Mouse (Mus musculus): ENCODE results near the gene Sectm1b. TPM values are rescaled to one million over a fixed set of nuclear protein-coding genes. Genes with fewer than 3 reads are reported as not detected.

The Sectm1b gene
- polyA plus RNA-seq, 1 experiment from 2014 or later = not detected

DNA sequence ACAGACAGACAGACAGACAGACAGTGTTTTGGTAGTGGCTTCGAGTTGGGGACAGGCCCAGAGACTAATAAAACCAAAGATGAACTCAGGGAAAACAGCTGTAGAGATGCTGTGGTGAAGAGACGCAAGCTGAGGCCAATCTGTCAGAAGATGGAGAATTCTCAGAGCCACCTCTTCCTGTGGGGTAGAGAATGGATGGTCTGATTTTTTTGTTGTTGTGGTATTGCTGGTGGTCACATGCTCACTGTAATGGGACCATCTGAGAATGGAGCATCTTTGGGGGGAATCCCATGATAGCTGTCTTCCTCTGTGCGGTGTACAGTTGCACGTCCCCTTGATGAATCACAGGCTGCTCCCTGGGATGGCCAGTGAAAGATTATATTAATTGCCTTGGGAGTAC is 20.9 kb downstream of the Sectm1b start:
- WGBS = 80% methylated on average over 4 of the region's 4 CpGs
- H3K9ac ChIP-seq = no peak overlapping the region
- no peak for DNase-seq (ENCODE audit: low spot score)

GRCm38 (mm10) chr11:121041636-121042035 is 21.7 kb downstream of the Sectm1b start:
- DNase-seq (ENCODE audit: low spot score) (no peak), ATAC-seq (ENCODE audit: low FRiP score) (no peak)
- no peak overlapping the region for H3K4me3 ChIP-seq (replicated peaks; ENCODE audit: low read length)
- no peaks in the 10 kb centered on the region for H3K36me3 ChIP-seq (replicated peaks; ENCODE audit: control insufficient read depth, insufficient read depth)
- H3K27me3 ChIP-seq (ENCODE audit: control insufficient read depth, insufficient read depth, low read length) = no peaks in the 10 kb centered on the region
- no peak overlapping the region for H3K27ac ChIP-seq
- H3K4me1 ChIP-seq (replicated peaks; ENCODE audit: control insufficient read depth, insufficient read depth, low read length) = no peaks in the 10 kb centered on the region
- H3K9me3 ChIP-seq (ENCODE audit: control insufficient read depth, low read length) = no peaks in the 10 kb centered on the region
- 72% methylated on average over 4 of the region's 4 CpGs for WGBS
- no peak overlapping the region for H3K9ac ChIP-seq
- no peak overlapping the region for H3K4me2 ChIP-seq (replicated peaks)

More for the DNA sequence above, 20.9 kb downstream of the Sectm1b start:
- Histone ChIP-seq H3K36me3 (replicated peaks; ENCODE audit: control insufficient read depth, insufficient read depth) (no peaks in the 10 kb centered on the region), H3K4me3 (replicated peaks; ENCODE audit: low read length) (no peak overlapping the region), H3K4me2 (replicated peaks) (no peak overlapping the region), H3K27ac (no peak overlapping the region), H3K9me3 (ENCODE audit: control insufficient read depth, low read length) (no peaks in the 10 kb centered on the region), H3K27me3 (ENCODE audit: control insufficient read depth, insufficient read depth, low read length) (no peaks in the 10 kb centered on the region), H3K4me1 (replicated peaks; ENCODE audit: control insufficient read depth, insufficient read depth, low read length) (no peaks in the 10 kb centered on the region)
- ATAC-seq (ENCODE audit: low FRiP score) = no peak

GRCm38 (mm10) chr11:121041212-121041611 is 22.2 kb downstream of the Sectm1b start:
- peak; percentile 76 for DNase-seq (ENCODE audit: low spot score)
- Histone ChIP-seq H3K4me2 (replicated peaks) (no peak overlapping the region), H3K9me3 (ENCODE audit: control insufficient read depth, low read length) (no peaks in the 10 kb centered on the region), H3K27ac (no peak overlapping the region), H3K27me3 (ENCODE audit: control insufficient read depth, insufficient read depth, low read length) (no peaks in the 10 kb centered on the region), H3K4me3 (replicated peaks; ENCODE audit: low read length) (no peak overlapping the region), H3K9ac (no peak overlapping the region), H3K4me1 (replicated peaks; ENCODE audit: control insufficient read depth, insufficient read depth, low read length) (no peaks in the 10 kb centered on the region), H3K36me3 (replicated peaks; ENCODE audit: control insufficient read depth, insufficient read depth) (no peaks in the 10 kb centered on the region)
- 8% methylated on average over 4 of the region's 4 CpGs for WGBS
- ATAC-seq (ENCODE audit: low FRiP score) = no peak

DNA sequence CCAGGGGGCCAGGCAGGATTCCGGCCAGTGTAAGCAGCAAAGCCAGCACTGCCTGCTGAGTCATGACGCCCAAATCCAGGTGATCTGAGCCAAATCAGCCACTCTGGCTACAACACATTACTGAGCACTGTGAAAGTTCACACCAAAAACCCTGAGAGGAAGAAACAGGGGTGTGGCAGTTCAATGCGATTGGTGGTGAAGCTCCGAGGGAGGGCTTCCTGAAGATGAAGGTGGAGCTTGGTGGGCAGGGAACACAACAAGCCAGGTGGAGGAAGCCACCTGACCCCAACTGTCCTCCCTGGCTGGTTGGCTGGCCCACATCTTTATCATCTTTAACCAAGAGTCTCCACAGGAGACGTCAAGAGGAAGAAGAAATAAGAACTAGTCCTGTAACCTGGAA is 24.1 kb downstream of the Sectm1b start, which contains the start of gene Cd7:
Cd7 (minus strand) TSS at position 117 of the 400 bp plus-strand sequence.
- H3K36me3 ChIP-seq (replicated peaks; ENCODE audit: control insufficient read depth, insufficient read depth) = no peaks in the 10 kb centered on the region
- H3K4me2 ChIP-seq (replicated peaks) = no peak within 1 kb of the TSS
- H3K4me1 ChIP-seq (replicated peaks; ENCODE audit: control insufficient read depth, insufficient read depth, low read length) = no peaks in the 10 kb centered on the region
- H3K9me3 ChIP-seq (ENCODE audit: control insufficient read depth, low read length) = no peaks in the 10 kb centered on the region
- no peak within 1 kb of the TSS for H3K27ac ChIP-seq
- DNase-seq (ENCODE audit: low spot score) = no peak
- no peaks in the 10 kb centered on the region for H3K27me3 ChIP-seq (ENCODE audit: control insufficient read depth, insufficient read depth, low read length)
- 84% methylated on average over 5 of the region's 5 CpGs for WGBS
- H3K9ac ChIP-seq = no peak within 1 kb of the TSS
- no peak within 1 kb of the TSS for H3K4me3 ChIP-seq (replicated peaks; ENCODE audit: low read length)
- no peak for ATAC-seq (ENCODE audit: low FRiP score)

DNA sequence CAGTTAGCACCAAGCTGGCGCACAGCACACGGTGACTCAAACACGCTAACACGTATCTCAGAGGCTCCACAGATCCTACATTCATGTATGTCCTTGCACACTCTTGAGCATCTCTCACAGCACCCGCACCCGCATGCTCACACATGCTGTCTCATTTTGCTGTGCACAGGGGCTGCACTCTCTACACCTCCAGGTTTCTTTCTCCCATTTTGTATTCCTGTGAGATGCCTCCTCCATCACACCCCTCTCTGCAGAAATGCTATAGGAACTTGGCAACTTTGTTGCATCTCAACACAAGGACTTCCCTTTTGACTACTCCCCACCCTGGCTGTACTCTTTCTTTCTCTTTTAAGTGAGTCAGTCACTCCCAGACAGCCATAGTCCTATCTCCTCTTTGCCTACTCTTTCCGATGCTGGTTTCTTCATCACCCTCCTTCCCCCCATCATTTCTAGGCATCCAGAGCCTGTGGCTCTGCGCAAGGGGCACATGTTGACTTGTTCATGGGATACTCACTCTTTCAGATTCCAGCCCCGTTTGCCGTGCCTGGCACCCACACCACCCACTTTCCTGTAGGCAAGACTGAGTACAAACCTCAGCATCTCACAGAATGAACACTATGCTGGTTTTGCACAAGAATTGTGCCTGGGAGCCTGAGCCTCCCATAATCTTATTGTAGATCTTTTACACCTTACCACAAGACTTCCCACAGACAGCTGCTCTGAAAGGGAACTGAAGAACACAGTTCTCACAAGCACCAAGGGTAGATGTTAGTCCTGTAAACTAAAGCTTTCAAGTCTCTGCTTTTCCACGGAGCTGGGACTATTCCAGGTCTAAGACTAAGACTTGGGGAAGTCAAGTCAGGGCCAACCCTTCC is 24.8 kb downstream of the Sectm1b start:
- Histone ChIP-seq H3K36me3 (replicated peaks; ENCODE audit: control insufficient read depth, insufficient read depth) (no peaks in the 10 kb centered on the region), H3K27ac (no peak overlapping the region), H3K27me3 (ENCODE audit: control insufficient read depth, insufficient read depth, low read length) (no peaks in the 10 kb centered on the region), H3K4me2 (replicated peaks) (no peak overlapping the region), H3K4me1 (replicated peaks; ENCODE audit: control insufficient read depth, insufficient read depth, low read length) (no peaks in the 10 kb centered on the region), H3K9ac (no peak overlapping the region), H3K4me3 (replicated peaks; ENCODE audit: low read length) (no peak overlapping the region), H3K9me3 (ENCODE audit: control insufficient read depth, low read length) (no peaks in the 10 kb centered on the region)
- DNase-seq (ENCODE audit: low spot score) (no peak), ATAC-seq (ENCODE audit: low FRiP score) (no peak)
- 92% methylated on average over 11 of the region's 11 CpGs for WGBS

DNA sequence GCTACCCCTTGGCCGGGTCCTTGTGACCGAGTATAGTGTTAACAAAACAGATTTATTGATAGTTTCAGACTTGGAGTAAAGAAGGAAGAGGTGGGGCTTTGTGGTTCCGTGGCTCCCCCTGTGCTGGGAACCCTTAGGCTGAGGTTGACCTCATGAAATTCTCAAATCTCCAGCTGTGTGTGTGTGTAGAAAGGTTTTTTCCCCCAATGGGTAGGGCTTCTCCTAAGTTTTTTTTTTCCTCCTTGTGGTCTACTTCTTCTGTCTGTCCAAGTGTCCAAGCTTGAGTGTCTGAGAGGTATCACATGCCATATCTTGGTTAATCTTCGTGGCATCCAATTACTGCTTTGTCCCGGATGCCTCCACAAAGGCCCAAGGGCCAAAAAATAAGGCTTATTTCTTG is 30.3 kb downstream of the Sectm1b start:
- Histone ChIP-seq H3K36me3 (replicated peaks; ENCODE audit: control insufficient read depth, insufficient read depth) (no peaks in the 10 kb centered on the region), H3K27ac (no peak overlapping the region), H3K9me3 (ENCODE audit: control insufficient read depth, low read length) (no peaks in the 10 kb centered on the region), H3K4me2 (replicated peaks) (no peak overlapping the region), H3K4me1 (replicated peaks; ENCODE audit: control insufficient read depth, insufficient read depth, low read length) (no peaks in the 10 kb centered on the region), H3K4me3 (replicated peaks; ENCODE audit: low read length) (no peak overlapping the region), H3K9ac (no peak overlapping the region), H3K27me3 (ENCODE audit: control insufficient read depth, insufficient read depth, low read length) (no peaks in the 10 kb centered on the region)
- DNase-seq (ENCODE audit: low spot score) (no peak), ATAC-seq (ENCODE audit: low FRiP score) (no peak)
- WGBS = 87% methylated on average over 5 of the region's 5 CpGs

DNA sequence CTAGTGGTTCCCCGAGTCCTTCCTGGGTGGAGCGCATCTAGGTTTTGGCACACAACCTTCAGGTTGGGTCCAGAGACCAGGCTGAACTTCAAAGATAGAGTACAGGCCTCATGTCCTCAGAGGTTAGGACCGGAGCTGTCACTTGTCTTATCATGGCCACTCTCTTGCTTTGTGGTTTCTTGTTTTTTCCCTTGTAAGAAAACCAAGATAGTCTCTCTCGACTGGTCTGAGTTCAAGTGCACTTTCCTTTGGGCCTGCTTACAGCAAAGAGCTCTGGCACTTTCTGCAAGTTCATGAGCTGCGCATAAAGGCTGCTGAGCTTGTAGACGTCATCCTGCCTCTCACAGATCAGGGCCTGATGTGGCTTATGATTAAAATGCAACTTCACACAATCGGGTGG is 36.1 kb downstream of the Sectm1b start:
- Histone ChIP-seq H3K4me1 (replicated peaks; ENCODE audit: control insufficient read depth, insufficient read depth, low read length) (no peaks in the 10 kb centered on the region), H3K27me3 (ENCODE audit: control insufficient read depth, insufficient read depth, low read length) (no peaks in the 10 kb centered on the region), H3K9ac (no peak overlapping the region), H3K36me3 (replicated peaks; ENCODE audit: control insufficient read depth, insufficient read depth) (no peaks in the 10 kb centered on the region), H3K4me3 (replicated peaks; ENCODE audit: low read length) (no peak overlapping the region), H3K4me2 (replicated peaks) (no peak overlapping the region), H3K9me3 (ENCODE audit: control insufficient read depth, low read length) (no peaks in the 10 kb centered on the region), H3K27ac (no peak overlapping the region)
- 93% methylated on average over 7 of the region's 7 CpGs for WGBS
- ATAC-seq (ENCODE audit: low FRiP score) = no peak
- DNase-seq (ENCODE audit: low spot score) = no peak

GRCm38 (mm10) chr11:121024163-121024562 is 39.2 kb downstream of the Sectm1b start:
- H3K4me2 ChIP-seq (replicated peaks) = no peak overlapping the region
- no peak overlapping the region for H3K27ac ChIP-seq
- H3K9ac ChIP-seq = no peak overlapping the region
- no peaks in the 10 kb centered on the region for H3K27me3 ChIP-seq (ENCODE audit: control insufficient read depth, insufficient read depth, low read length)
- H3K4me3 ChIP-seq (replicated peaks; ENCODE audit: low read length) = no peak overlapping the region
- H3K36me3 ChIP-seq (replicated peaks; ENCODE audit: control insufficient read depth, insufficient read depth) = no peaks in the 10 kb centered on the region
- no peak for ATAC-seq (ENCODE audit: low FRiP score)
- no peak for DNase-seq (ENCODE audit: low spot score)
- 63% methylated on average over 6 of the region's 6 CpGs for WGBS
- no peaks in the 10 kb centered on the region for H3K9me3 ChIP-seq (ENCODE audit: control insufficient read depth, low read length)
- H3K4me1 ChIP-seq (replicated peaks; ENCODE audit: control insufficient read depth, insufficient read depth, low read length) = no peaks in the 10 kb centered on the region

DNA sequence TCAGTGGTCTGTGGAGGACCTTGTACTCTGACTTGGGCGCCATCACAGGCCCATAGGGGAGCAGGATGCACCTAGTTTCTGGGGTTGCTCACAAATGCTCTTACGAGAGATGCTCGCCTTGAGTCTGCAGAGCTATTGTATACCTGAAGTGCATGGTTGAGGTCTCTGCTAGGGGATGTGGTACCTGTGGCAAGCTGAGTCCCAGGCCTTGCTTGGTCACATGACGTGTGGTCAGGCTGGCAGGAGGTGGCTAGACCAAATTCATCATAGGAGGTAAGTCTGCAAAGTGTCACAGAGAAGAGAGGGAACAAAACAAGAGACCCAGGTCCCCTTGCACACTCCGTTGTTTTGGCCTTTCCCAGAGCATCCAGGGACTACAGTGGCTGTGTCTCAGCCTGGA is 43.9 kb downstream of the Sectm1b start:
- Histone ChIP-seq H3K4me1 (replicated peaks; ENCODE audit: control insufficient read depth, insufficient read depth, low read length) (no peaks in the 10 kb centered on the region), H3K4me2 (replicated peaks) (no peak overlapping the region), H3K36me3 (replicated peaks; ENCODE audit: control insufficient read depth, insufficient read depth) (no peaks in the 10 kb centered on the region), H3K9me3 (ENCODE audit: control insufficient read depth, low read length) (no peaks in the 10 kb centered on the region), H3K27ac (no peak overlapping the region), H3K27me3 (ENCODE audit: control insufficient read depth, insufficient read depth, low read length) (no peaks in the 10 kb centered on the region), H3K4me3 (replicated peaks; ENCODE audit: low read length) (no peak overlapping the region), H3K9ac (no peak overlapping the region)
- WGBS = 85% methylated on average over 5 of the region's 5 CpGs
- DNase-seq (ENCODE audit: low spot score) = no peak
- no peak for ATAC-seq (ENCODE audit: low FRiP score)

All from hindbrain, embryonic 14.5 days (tissue).